26 mouse cellular contexts compared by ENCODE assay signal in the genomic region with DNA sequence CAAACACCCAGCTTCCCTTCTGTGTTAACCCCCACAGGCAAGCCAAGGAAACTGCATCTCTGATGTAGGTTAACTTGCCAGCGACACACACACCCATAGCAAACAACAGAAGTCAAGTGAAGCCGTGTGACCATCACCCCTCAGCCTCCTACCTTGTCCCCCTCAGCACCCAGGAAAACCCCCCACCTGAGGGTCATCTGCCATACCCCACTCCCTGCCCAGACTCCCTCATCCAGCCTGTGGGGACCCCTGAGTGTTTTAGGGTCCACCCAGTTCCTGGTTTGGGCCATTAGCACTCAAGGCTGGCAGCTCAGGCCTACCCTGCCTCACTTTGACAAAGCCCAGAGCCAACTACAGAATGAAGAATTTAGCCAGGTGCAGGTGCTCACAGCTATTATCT. TPM values are rescaled to one million over a fixed set of nuclear protein-coding genes. Genes with fewer than 3 reads are reported as not detected.
DNase-seq lines count a peak whose midpoint lies in the region; ATAC-seq and TF ChIP-seq lines count a peak whose summit lies in the region.
"Had no signal": no experiment of that assay in that cellular context is flagged by ENCODE, and none has a peak within 500 bp of the region (broad histone marks: within the 10 kb centered on the region; RNA-seq: fewer than 3 reads in every experiment).

No protein-coding gene starts in this region.

- DNase-seq in gastrocnemius, postnatal 10 days: peak; percentile 3
- no peak for DNase-seq in gastrocnemius, adult 18-20 months (ENCODE audit: low spot score)
- DNase-seq in liver, postnatal 0 days: peak; percentile 13
- peak; percentile 33 for DNase-seq in ZHBTc4 (ENCODE audit: low read depth, low spot score)
- no peak for DNase-seq in adrenal gland, adult 18-20 months (ENCODE audit: low spot score in 2 of 2)
- DNase-seq: adrenal gland, adult 8-10 months; heart, postnatal 4 days; kidney, adult 8-10 months; kidney, postnatal 14 days; lung, postnatal 36 days; midbrain, embryonic 14.5 days had no signal

- H3K4me3 ChIP-seq in liver, postnatal 0 days (ENCODE audit: low read depth, low read length): no peak overlapping the region
- no peak overlapping the region for H3K4me3 ChIP-seq in liver, embryonic 12.5 days
- H3K4me3 ChIP-seq in E14TG2a.4 (replicated peaks; ENCODE audit: low read length): peak overlapping the region; percentile 57; the same call in 1 of the 2 replicates
- H3K4me3 ChIP-seq: embryonic facial prominence, embryonic 13.5 days; erythroblast, embryonic 14.5 days; forebrain, embryonic 13.5 days; heart, embryonic 10.5 days; intestine, embryonic 15.5 days; layer of hippocampus, adult 2 months; limb, embryonic 12.5 days; lung, embryonic 15.5 days; megakaryocyte, embryonic 14.5 days; neural tube, embryonic 12.5 days; stomach, embryonic 15.5 days had no signal

- peaks cover 56% of the 10 kb centered on the region for H3K27me3 ChIP-seq in liver, postnatal 0 days (ENCODE audit: insufficient read depth, low read length)
- H3K27me3 ChIP-seq in liver, embryonic 12.5 days (replicated peaks): peaks cover 100% of the 10 kb centered on the region
- peaks cover 30% of the 10 kb centered on the region for H3K27me3 ChIP-seq in E14TG2a.4 (ENCODE audit: insufficient read depth, low read length)

- H3K9ac ChIP-seq in liver, postnatal 0 days (replicated peaks): no peak overlapping the region
- H3K9ac ChIP-seq in liver, embryonic 12.5 days: no peak overlapping the region
- H3K9ac ChIP-seq: embryonic facial prominence, embryonic 13.5 days; forebrain, embryonic 13.5 days; intestine, embryonic 15.5 days; limb, embryonic 12.5 days; liver, embryonic 14.5 days; lung, embryonic 15.5 days; neural tube, embryonic 12.5 days; stomach, embryonic 15.5 days had no signal

- TF ChIP-seq EP300 in liver, postnatal 0 days (IDR thresholded peaks at IDR 0.05; ENCODE audit: low read depth): no peak

- no peak overlapping the region for H3K4me2 ChIP-seq in liver, postnatal 0 days (ENCODE audit: low read depth, low read length)
- H3K4me2 ChIP-seq in liver, embryonic 12.5 days: no peak overlapping the region
- H3K4me2 ChIP-seq: embryonic facial prominence, embryonic 13.5 days; forebrain, embryonic 13.5 days; intestine, embryonic 15.5 days; limb, embryonic 12.5 days; lung, embryonic 15.5 days; neural tube, embryonic 12.5 days; stomach, embryonic 15.5 days had no signal

- no peak for ATAC-seq in liver, postnatal 0 days
- ATAC-seq in liver, embryonic 12.5 days: no peak
- ATAC-seq: hindbrain, embryonic 16.5 days had no signal

- no peaks in the 10 kb centered on the region for H3K9me3 ChIP-seq in liver, postnatal 0 days (ENCODE audit: low read length)
- no peaks in the 10 kb centered on the region for H3K9me3 ChIP-seq in liver, embryonic 12.5 days (replicated peaks)
- H3K9me3 ChIP-seq in E14TG2a.4 (ENCODE audit: low read length): no peaks in the 10 kb centered on the region
- H3K9me3 ChIP-seq: embryonic facial prominence, embryonic 13.5 days; forebrain, embryonic 13.5 days; heart, embryonic 10.5 days; intestine, embryonic 15.5 days; limb, embryonic 12.5 days; lung, embryonic 15.5 days; megakaryocyte, embryonic 14.5 days; neural tube, embryonic 12.5 days; stomach, embryonic 15.5 days had no signal

- H3K4me1 ChIP-seq in liver, postnatal 0 days (ENCODE audit: insufficient read depth): peaks cover 17% of the 10 kb centered on the region
- peaks cover 28% of the 10 kb centered on the region for H3K4me1 ChIP-seq in liver, embryonic 12.5 days
- peaks cover 82% of the 10 kb centered on the region for H3K4me1 ChIP-seq in E14TG2a.4 (replicated peaks; ENCODE audit: low read depth, low read length)

- WGBS in liver, postnatal 0 days (ENCODE audit: insufficient replicate concordance): 52% methylated on average over 2 of the region's 2 CpGs
- WGBS in liver, embryonic 12.5 days (ENCODE audit: insufficient replicate concordance): 54% methylated on average over 2 of the region's 2 CpGs

- H3K36me3 ChIP-seq in liver, postnatal 0 days (replicated peaks; ENCODE audit: insufficient read depth, low read length): no peaks in the 10 kb centered on the region
- no peaks in the 10 kb centered on the region for H3K36me3 ChIP-seq in liver, embryonic 12.5 days
- peaks cover 12% of the 10 kb centered on the region for H3K36me3 ChIP-seq in E14TG2a.4 (ENCODE audit: insufficient read depth, low read length)
- H3K36me3 ChIP-seq: embryonic facial prominence, embryonic 13.5 days; heart, embryonic 10.5 days; intestine, embryonic 15.5 days; limb, embryonic 12.5 days; lung, embryonic 15.5 days; stomach, embryonic 15.5 days had no signal

- no peak overlapping the region for H3K27ac ChIP-seq in liver, postnatal 0 days (ENCODE audit: low read depth)
- H3K27ac ChIP-seq in liver, embryonic 12.5 days: no peak overlapping the region
- H3K27ac ChIP-seq: embryonic facial prominence, embryonic 13.5 days; forebrain, embryonic 13.5 days; heart, embryonic 10.5 days; intestine, embryonic 15.5 days; limb, embryonic 12.5 days; liver, embryonic 14.5 days; lung, embryonic 15.5 days; neural tube, embryonic 12.5 days; stomach, embryonic 15.5 days had no signal

- TF ChIP-seq CTCF in liver, postnatal 0 days (IDR thresholded peaks at IDR 0.05; ENCODE audit: low read depth): no peak
- TF ChIP-seq CTCF in E14TG2a.4 (conservative IDR thresholded peaks at IDR 0.05; ENCODE audit: low read length): no peak

RNA-seq across cellular contexts. Expression of gene Nfic, which starts 10.6 kb away (rescaled TPM):
- 100 to 1,000 TPM; 329 to 332 TPM for total RNA-seq in gastrocnemius, postnatal 10 days (2021)
- 100 to 1,000 TPM; 232 to 244 TPM for total RNA-seq in gastrocnemius, adult 18-20 months (2021)
- 19.6 and 21.1 TPM in 2 replicates for polyA plus RNA-seq in liver, postnatal 0 days (2015; fragmentation: Nextera tagmentation; extraction: Ambion mirVana)
- 10.1 and 10.2 TPM in 2 replicates for polyA plus RNA-seq in liver, embryonic 12.5 days (2016; fragmentation: Nextera tagmentation; extraction: Ambion mirVana)
- 10 to 100 TPM; 69.1 to 78.7 TPM for total RNA-seq in adrenal gland, adult 18-20 months (2021)

RNA-seq across cellular contexts. Expression of gene Celf5, which starts 16.4 kb away (rescaled TPM):
- total RNA-seq in gastrocnemius, postnatal 10 days (2021): under 1 TPM; 0.38 to 0.99 TPM
- under 1 TPM; 0.05 to 0.07 TPM for total RNA-seq in gastrocnemius, adult 18-20 months (2021)
- polyA plus RNA-seq in liver, postnatal 0 days (2015; fragmentation: Nextera tagmentation; extraction: Ambion mirVana): not detected in 2 replicates
- 0.05 and 0.06 TPM in 2 replicates for polyA plus RNA-seq in liver, embryonic 12.5 days (2016; fragmentation: Nextera tagmentation; extraction: Ambion mirVana)
- total RNA-seq in adrenal gland, adult 18-20 months (2021): under 1 TPM; 0.42 to 0.50 TPM
- polyA plus RNA-seq: erythroblast, embryonic 14.5 days had no signal

RNA-seq across cellular contexts. Expression of gene Ncln, which starts 30.1 kb away (rescaled TPM):
- 10 to 100 TPM; 45.9 to 48.2 TPM for total RNA-seq in gastrocnemius, postnatal 10 days (2021)
- 10 to 100 TPM; 41.0 to 45.8 TPM for total RNA-seq in gastrocnemius, adult 18-20 months (2021)
- polyA plus RNA-seq in liver, postnatal 0 days (2015; fragmentation: Nextera tagmentation; extraction: Ambion mirVana): 29.2 and 30.6 TPM in 2 replicates
- polyA plus RNA-seq in liver, embryonic 12.5 days (2016; fragmentation: Nextera tagmentation; extraction: Ambion mirVana): 59.9 and 62.7 TPM in 2 replicates
- 100 to 1,000 TPM; 106 to 118 TPM for total RNA-seq in adrenal gland, adult 18-20 months (2021)

RNA-seq across cellular contexts. Expression of gene S1pr4, which starts 33.9 kb away (rescaled TPM):
- under 1 TPM; 0.56 to 0.61 TPM for total RNA-seq in gastrocnemius, postnatal 10 days (2021)
- total RNA-seq in gastrocnemius, adult 18-20 months (2021): under 1 TPM; 0.71 to 0.78 TPM
- 6.3 and 7.4 TPM in 2 replicates for polyA plus RNA-seq in liver, postnatal 0 days (2015; fragmentation: Nextera tagmentation; extraction: Ambion mirVana)
- 3.1 and 3.3 TPM in 2 replicates for polyA plus RNA-seq in liver, embryonic 12.5 days (2016; fragmentation: Nextera tagmentation; extraction: Ambion mirVana)
- 1 to 10 TPM; 1.3 to 1.4 TPM for total RNA-seq in adrenal gland, adult 18-20 months (2021)

RNA-seq across cellular contexts. Expression of gene Gna15, which starts 58.0 kb away (rescaled TPM):
- under 1 TPM; 0.47 to 0.77 TPM for total RNA-seq in gastrocnemius, postnatal 10 days (2021)
- total RNA-seq in gastrocnemius, adult 18-20 months (2021): under 1 TPM; 0.53 to 0.57 TPM
- 4.0 and 4.4 TPM in 2 replicates for polyA plus RNA-seq in liver, postnatal 0 days (2015; fragmentation: Nextera tagmentation; extraction: Ambion mirVana)
- polyA plus RNA-seq in liver, embryonic 12.5 days (2016; fragmentation: Nextera tagmentation; extraction: Ambion mirVana): 7.0 and 7.3 TPM in 2 replicates
- 1 to 10 TPM; 1.7 to 2.6 TPM for total RNA-seq in adrenal gland, adult 18-20 months (2021)

Comparison
In these comparisons a context has a peak if more than half of its experiments do, and no peak if none do; other contexts are left out.
1. DNase-seq: peak in gastrocnemius, postnatal 10 days (single experiment), liver, postnatal 0 days (single experiment) and ZHBTc4 (single experiment); none in gastrocnemius, adult 18-20 months (single experiment) and adrenal gland, adult 18-20 months (0 of 2).